Mouse (Mus musculus): Measurements from ENCODE around the gene Trir.

DNA sequence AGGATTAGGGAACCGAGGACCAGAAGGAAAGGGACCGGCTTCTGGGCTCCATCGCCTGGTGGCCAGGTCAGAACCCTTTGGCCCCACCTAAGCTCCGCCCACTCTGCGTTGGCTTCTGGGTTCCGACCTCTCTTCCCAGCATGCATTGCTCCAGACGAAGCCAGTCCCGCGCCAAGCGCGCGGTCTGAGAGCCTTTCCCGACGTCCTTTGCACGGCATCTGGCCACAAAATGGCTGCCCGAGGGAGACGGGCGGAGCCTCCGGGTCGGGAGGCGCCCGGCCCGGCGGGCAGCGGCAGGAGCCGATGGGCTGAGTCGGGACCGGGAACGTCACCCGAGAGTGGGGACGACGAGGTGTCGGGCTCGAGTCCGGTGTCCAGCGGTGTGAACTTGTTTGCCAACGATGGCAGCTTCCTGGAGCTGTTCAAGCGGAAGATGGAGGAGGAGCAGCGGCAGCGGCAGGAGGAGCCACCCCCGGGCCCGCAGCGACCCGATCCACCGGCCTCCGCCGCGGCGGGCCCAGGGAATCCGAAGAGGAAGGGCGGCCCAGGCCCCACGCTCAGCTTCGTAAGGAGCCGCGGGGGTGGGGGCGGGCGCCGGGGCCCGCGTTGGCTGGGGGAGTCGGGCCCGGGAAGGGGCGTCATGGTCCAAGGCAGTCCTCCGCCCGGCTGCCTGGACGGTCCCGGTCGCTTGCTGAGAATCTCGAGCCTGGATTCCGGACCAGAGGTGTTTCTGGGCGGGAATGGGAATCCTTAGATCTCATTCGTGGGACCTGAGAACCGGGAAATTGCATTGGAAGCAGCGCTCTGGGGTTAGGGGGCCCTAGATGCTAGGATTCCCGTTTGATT is at the start of gene Trir:
- TF ChIP-seq CTCF (IDR thresholded peaks at IDR 0.05; ENCODE audit: low read depth, low read length) (0 out of 2 replicates have a peak, but pooled peaks have one; percentile 7), POLR2A (IDR thresholded peaks at IDR 0.05; ENCODE audit: extremely low read depth, insufficient read depth, low read length) (peak; percentile 95)
